Mouse (Mus musculus) embryo, embryonic 9.5 days (tissue): ENCODE results near the gene Dnajb8.

Experiments
- DNase-seq: peaks from one replicate; pipeline ENCODE4 v3.0.0-alpha.2; 2017; ENCODE audit errors: extremely low spot score

Dnajb8 gene

DNA sequence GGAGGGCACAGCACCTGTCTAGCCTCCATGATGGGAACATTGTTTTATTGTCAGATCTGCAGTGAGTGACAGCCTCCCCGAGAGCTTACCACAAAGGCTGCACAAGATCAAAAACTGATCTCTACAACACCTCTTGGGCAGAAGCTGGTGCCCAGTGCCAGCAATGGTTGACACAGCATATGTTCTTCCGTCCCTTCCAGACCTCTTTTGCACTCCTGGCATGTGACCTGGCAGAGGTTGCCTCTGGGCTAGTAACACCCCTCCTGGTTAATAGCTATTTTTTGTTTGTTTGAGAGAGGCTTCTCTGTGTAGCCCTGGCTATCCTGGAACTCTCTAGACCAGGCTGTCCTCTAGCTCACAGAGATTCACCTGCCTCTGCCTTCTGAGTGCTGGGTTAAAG, 56.1 kb downstream of the Dnajb8 start:
- no peak for DNase-seq

DNA sequence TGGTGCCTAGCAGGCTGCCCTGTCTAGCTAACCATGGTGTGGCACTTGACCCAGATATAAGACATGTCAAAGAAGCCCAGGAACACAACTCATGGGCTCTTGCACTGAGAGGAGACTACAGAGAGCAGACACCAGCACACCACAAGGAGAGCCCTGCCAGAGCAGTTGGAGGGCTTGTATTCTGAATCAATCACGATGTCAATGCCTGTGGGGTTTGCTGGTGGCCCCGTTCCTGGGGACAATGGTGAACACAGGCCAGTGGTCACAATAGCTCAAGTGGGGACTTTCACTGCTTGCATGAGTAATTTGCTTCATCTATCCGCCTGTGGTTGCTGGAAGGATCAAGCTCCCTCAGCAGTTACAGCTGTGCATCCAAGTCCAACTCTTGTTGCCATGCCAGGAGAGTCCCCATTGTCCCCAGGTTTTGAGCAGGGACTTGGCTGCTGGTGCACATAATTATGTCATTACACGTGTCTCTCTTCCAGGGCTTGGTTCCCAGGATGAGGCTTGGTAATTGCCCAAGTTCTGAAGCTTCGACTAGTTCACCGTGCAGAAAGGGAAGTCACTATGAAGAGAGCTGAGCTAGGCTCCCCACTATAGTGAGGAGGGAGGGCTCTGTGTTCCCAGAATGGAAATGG, 68.2 kb downstream of the Dnajb8 start:
- DNase-seq, result no peak

DNA sequence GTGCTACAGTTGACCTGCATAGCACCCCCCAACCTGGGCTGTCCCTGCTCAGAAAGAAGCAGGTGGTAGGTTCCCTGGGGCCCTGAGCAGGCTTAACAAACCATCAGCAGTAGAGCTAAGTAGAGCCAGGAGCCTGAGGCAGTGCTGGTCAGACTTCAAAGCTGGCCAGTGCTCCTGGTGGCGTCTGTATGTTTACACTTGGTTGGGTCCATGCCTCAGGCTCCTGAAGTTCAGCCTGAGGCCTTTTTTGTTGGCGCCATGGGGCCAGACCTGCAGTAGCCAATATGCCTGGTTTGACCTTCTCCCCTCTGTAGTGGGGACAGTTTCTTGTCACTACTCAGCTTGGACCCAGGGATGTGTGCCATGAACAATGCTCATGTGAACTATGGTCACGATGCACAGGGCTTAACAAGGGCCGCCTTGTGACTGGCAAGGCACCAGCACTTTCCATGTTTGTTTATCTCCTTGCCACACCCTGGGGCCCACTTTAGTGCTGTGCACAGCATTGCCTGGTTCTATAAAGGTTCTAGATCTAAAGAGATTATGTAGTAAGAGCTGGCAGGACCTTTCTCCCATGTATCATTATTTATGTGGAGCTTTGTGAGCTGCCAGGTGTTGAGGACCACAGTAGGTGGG, 70.3 kb downstream of the Dnajb8 start:
- DNase-seq, result no peak

DNA sequence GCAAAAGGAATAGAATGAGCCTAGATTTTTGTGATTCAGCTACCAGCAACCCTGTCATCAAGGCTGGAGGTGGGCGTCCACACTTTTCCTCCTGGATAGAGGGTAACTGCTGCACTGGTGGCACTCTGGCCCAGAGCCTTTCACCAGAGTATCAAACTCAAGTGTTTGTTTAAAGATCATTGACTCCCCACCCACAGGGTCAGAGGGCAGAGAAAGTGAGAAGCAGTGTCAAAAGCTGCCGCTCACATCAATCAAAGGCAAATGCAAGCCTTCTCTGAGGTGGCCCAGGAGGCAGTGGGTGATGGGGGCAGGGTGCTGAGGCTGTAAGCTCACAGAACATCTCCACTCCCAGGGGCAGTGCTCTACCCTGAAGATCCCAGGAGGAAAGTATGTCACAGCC, 77.4 kb downstream of the Dnajb8 start:
- DNase-seq, result peak; percentile 55

DNA sequence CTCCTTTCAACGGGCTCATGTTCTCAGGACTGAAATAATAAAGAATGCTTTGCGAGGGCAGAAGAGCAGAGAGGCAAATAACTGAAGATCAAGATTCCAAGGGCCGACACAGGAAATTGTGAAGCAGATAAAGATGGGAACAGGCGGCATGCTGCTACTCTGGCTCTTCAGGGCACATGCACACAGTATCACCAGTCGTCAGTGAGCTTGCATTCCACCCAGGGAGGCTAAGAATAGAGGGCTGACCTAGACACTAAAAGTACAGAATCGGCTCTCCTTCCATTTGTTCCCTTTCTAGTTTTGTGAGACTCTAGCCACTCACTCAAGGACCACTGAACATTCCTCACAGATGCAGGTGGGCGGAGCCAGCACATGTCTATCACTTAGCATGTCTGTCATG, 79.2 kb downstream of the Dnajb8 start:
- no peak for DNase-seq
